In genomic region chr4:27994411-27994810, GRCm38 (mm10) we compare ENCODE assay signal across 18 mouse cellular contexts.
DNase-seq lines count a peak whose midpoint lies in the region; ATAC-seq lines count a peak whose summit lies in the region.
"Had no signal": no experiment of that assay in that cellular context is flagged by ENCODE, and none has a peak within 500 bp of the region (broad histone marks: within the 10 kb centered on the region; RNA-seq: fewer than 3 reads in every experiment).

No protein-coding gene starts in this region.

- peak; percentile 94 for ATAC-seq in frontal cortex, adult (ENCODE audit: low TSS enrichment)
- ATAC-seq: activated CD4-positive, CD25-positive, alpha-beta regulatory T cell, adult 4 months; CD4-positive, CD25-positive, alpha-beta regulatory T cell, adult 4 months; Patski had no signal

- no peak for DNase-seq in frontal cortex, postnatal 25 days (ENCODE audit: low spot score in 2 of 2)
- DNase-seq in brain, adult 2 months (ENCODE audit: low read depth, low spot score), result peak; percentile 50
- DNase-seq in kidney, adult 8-10 months, result no peak
- DNase-seq: adrenal gland, adult 2 months; adrenal gland, adult 8-10 months; adrenal gland, postnatal 10 days; adrenal gland, postnatal 14 days; adrenal gland, postnatal 25 days; adrenal gland, postnatal 36 days; B cell, adult 2 months; cerebellum, adult 11 months; cerebellum, adult 11-12 months; cerebellum, adult 18-20 months; cerebellum, adult 2 months had no signal
